Mouse (Mus musculus) embryo, embryonic 11 days (tissue): ENCODE results near the gene Lingo1.
A peak's percentile ranks its signal among the peaks of the same experiment; 100 is the strongest.

ENCODE experiments used
- DNase-seq: peaks from one replicate; pipeline ENCODE4 v3.0.0-alpha.2; 2015

Gene Lingo1

DNA sequence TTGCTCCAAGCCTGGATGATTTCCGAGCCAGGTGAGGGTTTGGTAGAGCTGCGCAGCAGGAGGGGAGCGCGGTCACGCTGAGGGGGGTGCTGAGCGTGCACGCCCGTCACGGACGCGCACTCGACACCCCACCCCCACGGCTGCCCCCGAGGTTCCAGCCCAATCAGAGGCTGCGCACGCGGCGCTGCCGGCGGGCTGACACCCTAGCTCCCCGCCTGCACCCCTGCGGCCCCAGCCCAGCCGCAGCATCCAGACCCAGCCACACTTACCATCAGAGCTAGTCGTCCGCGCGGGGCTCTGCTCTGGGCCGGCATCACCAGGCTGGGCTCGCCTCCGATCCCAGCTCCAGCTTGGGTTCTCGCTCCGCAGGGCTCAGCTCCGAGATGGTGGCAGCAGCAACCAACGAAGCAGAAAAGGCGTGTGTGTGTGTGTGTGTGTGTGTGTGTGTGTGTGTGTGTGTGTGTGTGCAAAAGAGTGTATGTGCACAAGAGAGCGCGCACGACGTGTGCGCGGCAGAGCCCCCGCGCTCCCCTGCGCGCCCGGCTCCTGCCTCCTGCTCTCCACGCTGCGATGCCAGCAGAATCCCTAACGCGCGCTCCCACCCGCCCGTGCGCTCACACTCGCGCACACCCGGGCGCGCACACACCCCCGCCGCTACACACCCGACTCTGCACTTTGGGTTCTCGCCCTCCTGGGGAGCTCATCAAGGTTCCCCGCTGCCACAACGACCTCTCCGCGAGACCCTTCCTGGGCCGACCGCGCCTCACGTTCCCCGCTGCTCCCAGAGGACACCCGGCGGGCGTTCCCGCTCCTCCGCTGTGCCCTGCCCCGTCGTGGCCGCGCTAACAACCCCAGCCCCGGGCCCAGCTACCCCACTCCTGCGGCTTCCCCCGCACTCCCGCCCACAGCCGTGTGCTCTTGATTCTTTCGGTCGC lies at the start of gene Lingo1:
Gene Lingo1 (minus strand): TSS at position 748 of the 935 bp plus-strand sequence.
- DNase-seq, result peak; percentile 56

DNA sequence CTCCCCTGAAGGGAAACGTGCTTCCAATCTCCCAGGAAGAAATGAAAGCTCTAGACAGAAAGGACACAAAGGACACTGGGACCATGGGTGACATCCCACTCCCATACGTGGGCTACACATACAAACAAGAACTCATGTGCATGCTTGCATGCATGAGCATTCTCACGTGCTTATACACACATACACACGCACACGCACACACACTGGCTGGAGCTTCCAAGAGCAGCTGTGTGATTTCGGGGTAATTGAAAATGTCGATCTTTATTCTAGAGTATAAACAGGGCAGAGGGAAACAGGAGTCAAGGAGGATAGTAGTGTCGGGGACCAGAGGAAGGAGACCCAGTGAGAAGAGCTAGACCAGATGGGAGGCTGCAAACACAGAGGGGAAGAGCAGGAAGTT lies 48.4 kb upstream of the Lingo1 start:
- DNase-seq, result no peak

DNA sequence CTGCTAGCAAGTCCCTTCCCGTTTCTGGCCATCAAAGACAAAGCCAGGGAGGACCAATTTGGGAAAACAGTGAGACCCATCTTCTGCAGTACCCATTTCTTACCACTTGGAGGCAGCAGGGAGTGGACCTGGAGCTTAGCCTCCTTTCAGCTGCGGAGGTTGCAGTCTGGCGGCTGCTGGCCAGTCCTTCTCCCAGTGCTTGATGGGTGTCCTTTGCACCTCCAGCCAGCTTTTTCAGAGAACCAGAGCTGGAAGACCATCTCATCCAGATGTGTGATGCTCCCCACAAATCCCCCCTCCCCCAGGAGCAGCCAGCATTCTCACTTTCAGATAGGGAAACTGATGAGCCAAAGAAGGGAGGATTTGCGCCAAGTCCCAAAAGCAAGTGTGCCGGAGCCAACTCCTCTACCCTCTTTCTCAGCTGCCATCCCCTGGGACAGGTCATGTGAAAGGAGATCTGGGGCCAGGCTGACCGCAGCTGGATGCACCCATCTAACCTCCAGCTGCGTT lies 47.5 kb upstream of the Lingo1 start:
- peak; percentile 81 for DNase-seq

DNA sequence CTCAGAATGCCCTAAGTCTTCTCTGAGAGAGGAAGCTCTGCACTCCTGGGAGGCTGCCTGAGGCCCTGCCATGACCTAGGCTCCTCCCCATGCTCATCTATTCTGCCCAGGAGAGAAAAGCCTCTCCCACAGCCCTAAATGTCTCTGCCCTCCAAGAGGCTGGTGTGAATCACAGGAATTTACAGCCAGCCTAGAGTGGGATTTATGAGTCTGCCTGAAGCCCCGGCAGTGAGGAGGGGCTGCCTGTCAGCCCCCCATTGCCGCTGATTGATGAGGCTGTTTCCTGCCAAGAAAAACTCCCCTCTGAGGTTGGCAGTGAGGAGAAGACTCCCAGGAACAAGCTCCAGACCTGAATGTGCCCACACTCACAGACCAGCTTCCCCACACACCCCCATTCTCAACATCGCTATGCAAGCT lies 46.0 kb upstream of the Lingo1 start:
- DNase-seq, result peak; percentile 63

DNA sequence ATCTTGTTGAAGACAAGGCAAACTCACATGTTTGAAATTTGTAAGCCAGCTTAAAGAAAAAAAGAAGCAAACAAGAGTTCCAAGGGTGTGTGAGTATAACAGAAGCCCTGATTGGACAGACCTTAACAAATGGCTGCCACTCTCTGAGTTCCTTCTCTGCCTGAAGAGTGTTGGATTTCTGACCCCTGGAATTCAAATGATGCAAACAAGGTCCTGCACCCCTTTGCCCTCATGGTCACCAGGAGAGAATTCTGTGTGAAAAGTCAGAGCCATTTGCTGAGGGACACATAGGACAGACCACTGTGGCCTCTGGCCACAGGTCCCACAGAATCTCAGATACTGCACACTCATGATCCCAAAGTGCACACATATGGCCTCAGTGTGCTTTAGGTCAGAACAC lies 45.6 kb upstream of the Lingo1 start:
- DNase-seq, result no peak

DNA sequence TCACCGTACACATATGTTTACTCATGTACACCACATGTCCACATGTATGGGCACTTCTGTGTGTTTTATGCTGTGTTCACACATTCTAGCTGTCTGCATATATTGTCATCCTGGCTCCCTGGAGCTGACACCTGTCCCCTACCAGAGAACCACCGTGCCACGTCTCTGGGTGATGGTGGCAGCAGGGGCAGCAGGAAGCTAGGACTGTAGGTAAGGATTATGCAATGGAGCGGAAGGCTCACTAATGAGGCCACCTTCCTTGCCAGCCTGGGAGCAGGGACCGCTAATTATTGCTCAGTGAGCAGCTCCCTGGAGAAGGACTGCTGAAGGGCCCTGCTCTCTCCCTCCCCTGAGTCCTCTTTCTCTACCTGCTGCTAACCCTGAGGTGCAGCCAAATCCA lies 44.5 kb upstream of the Lingo1 start:
- DNase-seq, result no peak

DNA sequence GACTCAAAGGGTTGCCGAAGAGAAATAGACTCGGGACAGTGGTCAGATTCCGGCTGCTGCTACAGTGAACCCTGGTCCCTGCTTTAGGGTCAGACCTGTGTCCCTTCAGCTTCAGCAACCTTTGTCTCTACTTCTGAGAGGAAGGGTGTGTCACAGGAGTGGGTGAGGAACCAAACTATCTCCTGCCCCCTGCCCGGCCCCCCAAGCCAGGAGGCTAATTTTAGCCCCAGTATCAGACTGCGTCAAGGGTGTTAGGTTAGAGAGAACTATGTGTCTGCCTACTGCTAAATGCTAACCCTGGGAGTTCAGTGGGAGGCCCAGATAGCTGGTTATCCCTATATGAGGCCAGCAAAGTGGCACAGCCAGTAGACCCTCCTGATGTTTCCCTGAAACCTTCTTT lies 38.9 kb upstream of the Lingo1 start:
- no peak for DNase-seq

DNA sequence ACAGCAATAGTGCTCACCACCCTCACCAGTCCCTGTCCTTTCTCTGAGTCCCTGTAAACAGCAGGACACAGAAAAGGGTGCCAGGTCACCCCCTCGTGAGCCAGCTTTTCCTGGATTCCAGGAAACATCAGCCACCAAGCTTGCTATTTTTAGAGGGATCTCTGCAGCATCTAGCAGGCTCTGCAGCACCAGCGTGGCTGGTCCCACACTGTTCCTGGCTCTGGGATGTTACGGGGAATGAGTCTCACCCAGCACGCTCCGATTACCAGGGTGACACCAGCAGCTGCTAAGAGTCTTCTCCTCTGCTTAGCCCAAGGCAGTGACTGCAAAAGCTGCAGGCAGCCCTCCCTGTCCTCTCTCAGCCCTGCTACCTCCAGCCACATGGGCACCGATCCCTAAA lies 36.6 kb upstream of the Lingo1 start:
- DNase-seq, result no peak

DNA sequence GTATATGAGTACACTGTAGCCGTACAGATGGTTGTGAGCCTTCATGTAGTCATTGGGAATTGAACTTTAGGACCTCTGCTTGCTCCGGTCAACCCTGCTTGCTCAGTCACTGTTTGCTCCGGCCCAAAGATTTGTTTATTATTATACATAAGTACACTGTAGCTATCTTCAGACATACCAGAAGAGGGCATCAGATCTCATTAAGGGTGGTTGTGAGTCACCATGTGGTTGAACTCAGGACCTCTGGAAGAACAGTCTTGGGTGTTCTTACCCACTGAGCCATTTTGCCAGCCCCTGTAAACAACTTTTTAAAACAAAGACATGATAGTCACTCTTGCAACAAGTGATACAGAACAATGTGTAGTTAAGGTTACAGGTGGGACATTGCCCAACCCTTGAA lies 35.6 kb upstream of the Lingo1 start:
- no peak for DNase-seq

DNA sequence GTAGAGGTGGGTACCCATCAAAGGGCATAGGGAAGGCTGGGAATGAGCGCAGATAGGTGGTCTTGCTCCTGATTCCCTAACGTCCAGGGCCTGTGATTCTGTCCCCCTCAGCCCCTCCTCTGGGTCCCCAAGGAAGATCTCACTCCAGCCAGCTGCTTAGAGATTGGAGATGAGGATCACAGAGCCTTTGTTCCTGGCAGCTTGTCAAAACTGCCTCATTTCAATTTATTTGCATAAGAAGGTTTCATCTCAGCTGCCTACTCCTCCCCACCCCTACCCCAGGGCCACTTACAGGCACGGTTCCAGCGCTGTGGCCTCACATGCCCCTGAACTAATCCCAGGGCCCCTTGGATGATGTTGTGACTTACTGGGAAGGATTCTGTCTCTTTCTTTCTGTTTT lies 33.9 kb upstream of the Lingo1 start:
- peak; percentile 25 for DNase-seq

DNA sequence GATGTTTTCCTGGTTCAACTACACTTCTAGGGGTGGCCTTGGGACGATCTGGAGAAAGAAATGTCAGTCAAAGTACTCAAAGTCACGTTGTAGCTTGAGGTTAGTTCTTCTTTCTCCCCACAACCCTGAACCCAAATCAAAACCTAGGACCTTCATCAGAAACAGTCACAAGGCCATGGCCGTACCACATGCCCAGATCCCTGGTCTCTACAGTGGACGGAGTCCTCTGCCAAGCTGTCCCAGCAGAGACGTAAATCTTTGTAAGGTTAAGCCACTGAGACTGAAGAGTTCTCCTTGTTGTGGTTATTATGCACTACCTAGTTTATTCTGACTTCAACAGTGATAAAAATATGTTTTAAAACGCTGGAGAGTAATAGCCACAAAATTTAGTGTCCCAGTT lies 32.6 kb upstream of the Lingo1 start:
- DNase-seq, result no peak

DNA sequence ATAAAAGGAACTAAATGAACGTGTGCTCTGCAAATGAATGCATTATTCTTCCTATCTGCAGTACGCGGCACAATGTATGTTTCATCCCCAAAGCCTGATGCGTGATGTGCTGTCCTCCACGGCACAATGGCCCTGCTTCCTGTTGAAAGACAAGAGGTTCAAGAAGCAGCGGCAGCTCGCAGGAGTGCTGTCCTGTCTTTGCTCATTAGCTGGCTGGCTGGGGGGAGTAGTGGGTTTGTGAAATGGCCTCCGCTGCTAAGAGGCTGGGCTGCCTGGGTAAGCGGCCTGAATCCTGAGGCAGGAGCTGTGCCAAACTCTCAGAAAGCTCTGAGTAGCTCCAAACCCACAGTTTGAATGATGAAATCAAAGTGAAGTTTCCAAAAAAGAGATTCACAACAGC lies 31.9 kb upstream of the Lingo1 start:
- peak; percentile 27 for DNase-seq

DNA sequence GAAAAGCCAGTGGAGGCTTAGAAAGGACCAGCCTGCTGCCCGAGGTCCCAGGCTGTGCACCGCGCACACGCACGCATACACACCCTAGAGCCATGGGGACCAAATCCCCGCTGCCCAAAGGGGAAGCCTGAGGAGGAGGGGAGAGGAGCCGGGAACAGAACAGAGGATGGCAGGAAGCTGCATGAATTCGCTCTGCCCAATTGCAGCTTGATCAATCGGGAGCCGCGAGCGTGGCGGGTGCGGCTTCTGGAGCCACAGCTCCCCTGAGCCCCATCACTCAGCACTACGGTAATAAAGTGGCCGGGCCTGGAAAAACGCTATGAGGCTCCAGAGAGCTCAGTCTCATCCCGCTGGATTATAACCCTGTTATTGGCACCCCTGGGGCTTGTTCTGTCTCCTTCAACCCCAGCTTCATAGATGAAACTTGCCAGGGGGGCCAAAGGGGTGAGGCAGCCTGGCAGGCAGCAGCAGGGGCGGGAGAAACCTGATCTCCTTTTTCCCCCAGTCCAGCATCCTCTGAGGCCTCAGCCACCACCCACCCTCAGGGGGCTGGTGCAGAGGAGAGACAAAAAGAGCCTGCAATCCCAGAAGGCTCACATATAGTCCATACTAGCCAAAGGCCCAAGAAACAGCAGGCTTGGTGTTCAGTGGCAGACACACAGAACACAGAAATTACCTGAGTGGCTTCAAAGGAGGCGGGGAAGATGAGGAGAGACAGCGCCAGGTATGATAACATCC lies 29.4 kb upstream of the Lingo1 start:
- peak; percentile 66 for DNase-seq

DNA sequence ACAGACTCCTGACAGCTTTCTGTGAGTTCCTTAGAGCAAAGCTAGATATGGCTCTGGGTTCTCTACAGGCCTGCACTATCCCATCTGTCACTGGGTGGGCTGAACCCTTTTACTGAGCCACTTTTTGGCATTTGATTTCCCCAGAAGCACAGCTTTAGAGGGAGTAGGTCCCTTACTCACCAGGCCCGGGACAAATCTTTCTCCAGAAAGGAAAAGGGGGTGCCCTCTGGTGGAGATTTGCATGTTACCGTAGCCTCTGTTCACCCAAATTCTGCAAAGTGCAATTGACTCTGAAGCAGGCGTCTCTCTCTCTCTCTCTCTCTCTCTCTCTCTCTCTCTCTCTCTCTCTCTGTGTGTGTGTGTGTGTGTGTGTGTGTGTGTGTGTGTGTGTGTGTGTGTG lies 28.6 kb upstream of the Lingo1 start:
- peak; percentile 75 for DNase-seq

DNA sequence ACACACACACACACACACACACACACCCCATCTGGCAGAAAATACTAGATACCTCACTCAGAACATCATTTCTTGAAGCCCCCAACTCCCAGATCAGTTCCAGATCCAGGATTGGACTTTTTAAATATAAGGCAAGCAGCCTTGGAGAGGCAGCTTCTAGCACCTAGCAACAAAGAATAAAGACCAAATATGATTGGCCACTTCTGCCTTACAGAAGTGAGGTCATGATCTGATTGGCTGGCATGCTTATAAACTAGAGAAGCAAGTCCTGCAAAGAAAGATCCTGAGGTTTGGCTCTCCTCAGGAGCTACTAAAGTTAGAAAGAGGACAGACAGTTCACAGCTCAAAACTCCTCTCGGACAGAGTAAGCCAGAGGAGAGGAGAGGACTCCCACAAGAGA lies 14.6 kb upstream of the Lingo1 start:
- DNase-seq, result no peak

DNA sequence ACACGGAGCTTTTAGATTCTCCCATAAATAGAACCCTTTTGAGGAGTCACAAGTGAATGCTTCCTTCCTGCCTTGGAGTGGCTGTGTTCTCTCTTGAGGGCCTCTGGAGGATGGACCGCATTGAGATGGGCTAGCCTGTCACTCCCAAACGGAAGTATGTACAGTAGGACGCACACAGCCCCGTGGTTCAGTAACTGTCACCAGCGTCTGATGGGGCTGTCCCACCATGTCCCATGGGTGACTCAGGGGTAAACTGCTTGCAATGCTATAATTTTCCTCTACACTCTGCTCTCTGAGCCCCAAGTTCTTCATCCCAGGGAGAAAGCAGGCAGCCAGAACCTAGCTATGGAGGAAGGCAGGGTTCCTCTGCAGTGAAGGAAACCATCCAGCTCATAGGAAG lies 11.7 kb upstream of the Lingo1 start:
- no peak for DNase-seq

DNA sequence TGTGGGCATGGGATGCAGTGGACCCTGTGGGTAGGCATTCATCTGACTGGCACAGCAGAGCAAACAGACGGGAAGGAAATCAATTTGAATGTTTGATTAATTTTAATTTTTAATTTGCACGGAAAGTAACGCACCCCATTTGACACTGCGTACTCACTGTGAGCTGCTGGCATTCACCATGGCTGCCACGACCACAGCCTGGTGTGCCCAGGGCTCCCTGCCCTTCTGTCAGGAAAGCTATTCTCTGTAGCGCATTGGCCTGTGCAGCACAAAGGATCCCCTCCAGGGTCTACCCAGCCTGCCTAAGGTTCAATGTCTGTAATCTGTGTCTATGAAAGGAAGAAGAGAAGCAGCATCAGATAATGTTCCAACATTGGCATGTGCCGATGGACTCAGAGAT lies 6.9 kb upstream of the Lingo1 start:
- DNase-seq, result no peak

DNA sequence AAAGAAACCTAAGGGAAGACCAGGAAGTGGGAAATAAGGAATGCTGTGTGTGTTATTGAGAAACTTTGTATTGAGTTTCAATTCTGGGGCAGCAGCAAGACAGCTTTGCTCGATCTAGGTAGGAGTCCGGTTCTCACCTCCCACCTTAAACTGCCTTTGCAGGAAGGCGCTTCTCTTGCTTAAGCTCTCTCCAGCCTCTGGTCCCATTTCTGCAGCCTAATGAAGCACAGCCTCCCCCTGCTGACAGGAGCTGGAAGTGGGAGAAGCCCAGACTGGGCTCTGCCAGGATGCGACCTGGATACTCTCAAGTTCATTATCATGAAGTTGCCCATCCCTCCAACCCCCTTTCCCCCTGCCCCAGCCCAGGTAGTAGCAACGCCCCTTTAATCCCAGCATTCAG lies 1.6 kb upstream of the Lingo1 start:
- peak; percentile 82 for DNase-seq

DNA sequence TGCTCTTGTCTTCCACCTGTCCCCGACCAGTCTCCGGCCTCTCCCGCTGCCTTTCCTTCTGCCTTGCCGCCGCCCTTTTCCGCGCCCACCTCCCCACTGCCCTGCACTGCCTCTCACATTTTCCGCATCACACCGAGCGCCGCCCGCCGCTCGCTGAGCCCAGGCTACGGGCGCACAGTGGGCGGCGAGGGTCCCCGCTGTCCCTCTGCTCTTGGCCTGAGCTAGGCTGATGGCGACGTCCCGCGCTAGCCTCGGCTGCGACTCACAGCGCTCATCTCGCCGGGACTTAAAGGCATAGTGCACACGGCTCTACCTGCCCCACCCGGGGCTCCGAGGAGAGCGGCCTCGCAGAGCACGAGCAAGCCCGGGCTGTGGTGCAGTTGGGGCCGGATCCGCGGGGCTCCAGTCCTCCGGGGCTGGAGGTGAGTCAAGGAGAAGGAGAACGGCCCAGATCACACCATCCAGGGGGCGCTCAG lies 426 bp upstream of the Lingo1 start:
- peak; percentile 60 for DNase-seq

DNA sequence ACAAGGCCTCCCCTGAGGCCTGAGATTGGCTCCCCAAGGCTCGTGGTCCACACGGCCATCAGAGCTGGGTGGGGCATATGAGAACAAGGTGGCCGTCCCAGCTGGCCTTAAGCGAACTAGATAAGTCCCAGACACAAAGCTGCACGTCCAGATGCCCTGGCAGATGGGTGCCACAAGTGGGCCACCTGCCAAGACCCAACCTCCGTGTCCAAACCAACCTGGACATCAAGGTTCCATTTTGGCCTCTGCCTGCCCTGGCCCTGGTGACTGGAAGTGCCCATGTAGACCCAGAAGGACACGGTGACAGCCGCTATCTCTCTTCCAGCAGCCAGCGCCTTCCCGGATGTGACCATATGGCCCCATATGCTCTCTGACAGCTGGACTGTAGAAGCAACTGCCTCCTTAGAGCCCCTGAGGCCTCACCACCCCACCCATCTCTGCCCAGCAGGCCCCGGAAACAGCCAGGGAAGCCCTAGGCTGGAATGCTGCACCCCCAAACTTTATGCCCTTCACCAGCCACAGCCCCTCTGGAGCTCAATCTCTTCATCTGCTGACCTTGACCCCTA lies 4.5 kb downstream of the Lingo1 start:
- no peak for DNase-seq

DNA sequence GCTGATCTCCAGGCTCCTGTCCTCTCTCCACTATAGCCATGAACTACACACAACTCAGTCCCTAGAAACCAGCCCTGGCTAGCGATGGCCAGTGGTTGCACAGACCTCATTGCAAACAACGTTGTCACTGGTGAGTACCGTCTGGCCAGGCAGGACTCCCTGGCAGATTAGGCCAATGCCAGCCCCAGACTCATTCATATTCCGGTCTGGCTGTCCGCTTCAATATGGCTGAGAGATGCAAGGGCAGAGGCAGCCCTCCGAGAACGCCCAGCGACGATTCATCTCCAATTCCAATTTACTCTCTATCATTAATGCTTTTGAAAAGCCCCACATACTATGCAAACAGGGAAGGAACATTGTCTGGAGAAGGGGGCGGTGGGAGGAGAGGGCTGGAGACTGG lies 11.7 kb downstream of the Lingo1 start:
- no peak for DNase-seq

DNA sequence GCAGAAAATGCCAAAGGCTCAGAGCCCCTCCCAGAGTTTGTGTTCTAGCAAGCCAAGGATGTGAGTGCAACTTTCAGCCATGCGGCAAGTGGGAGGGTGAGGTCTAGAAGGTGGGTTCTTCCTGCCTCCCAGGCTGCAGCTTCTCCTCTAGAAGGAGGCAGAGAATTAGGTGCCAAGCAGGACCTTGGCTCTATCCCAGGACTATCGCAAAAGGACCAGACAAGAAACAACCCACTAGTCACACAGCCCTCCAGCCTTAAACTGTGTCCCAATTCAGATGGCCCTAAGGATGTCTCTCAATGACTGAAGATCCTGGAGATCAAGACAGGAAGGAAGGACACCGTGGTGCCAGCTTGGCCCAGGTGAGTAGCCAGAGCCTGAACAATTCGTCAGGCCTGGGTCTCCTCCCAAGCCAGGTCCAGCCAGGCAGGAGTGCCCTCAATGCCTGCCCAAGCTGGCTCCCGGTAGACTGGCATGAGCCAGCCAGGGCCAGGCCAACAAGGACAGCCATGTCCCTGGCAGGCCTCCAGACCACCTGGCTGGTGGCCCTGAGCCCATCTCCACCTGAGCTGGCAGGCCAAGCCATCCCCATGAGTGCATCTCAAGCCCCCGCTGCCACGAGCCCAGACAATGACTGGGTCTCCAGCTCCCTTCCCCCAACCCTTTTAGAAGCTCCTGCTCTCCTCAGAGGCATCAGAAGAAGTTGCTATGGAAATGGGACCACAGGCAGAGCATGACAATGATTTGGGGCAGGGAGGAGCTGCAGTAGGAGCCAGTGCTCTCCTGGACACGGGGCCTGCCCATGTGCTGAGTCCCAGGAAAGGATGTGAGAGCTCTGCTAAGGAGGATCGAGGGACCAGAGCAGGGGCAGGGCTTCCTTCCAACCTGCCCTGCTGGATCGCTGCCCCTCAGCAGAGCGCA lies 19.1 kb downstream of the Lingo1 start:
- peak; percentile 13 for DNase-seq
